Mouse (Mus musculus): Measurements from ENCODE around the gene Uts2.
"Not testable (repeated sequence)": the region's sequence is repeated elsewhere in the genome, so short reads cannot be mapped to it uniquely, and the experiment has no call there.

Uts2 gene

DNA sequence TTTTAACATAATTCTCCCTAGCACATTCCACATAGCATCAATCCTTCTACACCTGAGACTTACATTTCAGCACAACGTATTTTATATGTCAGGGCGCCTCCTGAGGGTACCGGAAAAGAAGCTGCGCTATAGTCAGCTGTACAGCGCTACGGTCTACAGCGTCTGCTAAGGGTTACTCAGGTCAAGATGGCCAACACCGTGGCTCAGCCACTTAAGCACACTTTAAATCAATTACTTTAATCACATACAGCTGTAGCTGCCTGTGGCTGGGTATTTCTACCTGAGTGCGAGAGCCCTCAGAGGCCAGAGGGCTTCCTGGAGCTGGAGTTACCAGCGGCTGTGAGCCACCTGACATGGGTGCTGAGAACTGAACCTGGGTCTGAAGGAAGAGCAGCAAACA is 19.0 kb downstream of the Uts2 start:
- in situ Hi-C loops (cut with MboI), result no loop called here

DNA sequence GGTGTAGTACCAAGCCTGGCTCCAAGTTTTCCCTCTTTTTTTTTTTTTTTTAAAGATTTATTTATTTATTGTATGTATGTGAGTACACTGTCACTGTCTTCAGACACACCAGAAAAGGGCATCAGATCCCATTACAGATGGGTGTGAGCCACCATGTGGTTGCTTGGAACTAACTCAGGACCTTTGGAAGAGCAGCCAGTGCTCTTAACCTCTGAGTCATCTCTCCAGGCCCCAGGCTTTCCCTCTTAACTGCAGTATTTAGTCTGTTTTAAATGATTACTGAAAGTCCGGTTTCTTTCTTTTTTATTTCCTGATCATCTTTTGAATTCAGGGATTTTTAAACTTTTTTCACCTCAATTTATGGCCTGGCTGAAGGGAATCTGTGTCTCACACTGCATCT is 20.5 kb downstream of the Uts2 start:
- in situ Hi-C loops (cut with MboI), result not testable (repeated sequence)

DNA sequence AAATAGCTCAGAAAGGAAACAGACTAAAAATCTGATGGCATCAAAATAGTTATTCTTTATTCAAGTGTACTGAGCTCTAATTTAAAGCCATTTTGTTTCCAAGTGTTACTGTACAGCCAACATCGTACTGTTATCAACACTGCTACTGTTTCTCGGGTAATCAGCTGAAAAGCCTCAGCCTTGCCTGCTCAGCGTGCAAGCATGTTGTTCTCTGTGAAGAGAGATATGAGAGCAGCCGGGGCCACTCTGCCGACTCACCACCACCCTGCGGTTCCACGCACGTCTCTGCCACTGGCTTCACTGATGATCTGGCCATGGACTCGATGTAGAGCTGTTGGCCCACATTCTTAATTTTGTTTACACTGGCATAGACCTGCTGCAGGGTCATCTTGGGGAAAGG is 27.3 kb downstream of the Uts2 start:
- in situ Hi-C loops (cut with MboI), result no loop called here

GRCm38 (mm10) chr4:151027001-151027400 is 30.1 kb downstream of the Uts2 start:
- in situ Hi-C loops (cut with MboI), result no loop called here

DNA sequence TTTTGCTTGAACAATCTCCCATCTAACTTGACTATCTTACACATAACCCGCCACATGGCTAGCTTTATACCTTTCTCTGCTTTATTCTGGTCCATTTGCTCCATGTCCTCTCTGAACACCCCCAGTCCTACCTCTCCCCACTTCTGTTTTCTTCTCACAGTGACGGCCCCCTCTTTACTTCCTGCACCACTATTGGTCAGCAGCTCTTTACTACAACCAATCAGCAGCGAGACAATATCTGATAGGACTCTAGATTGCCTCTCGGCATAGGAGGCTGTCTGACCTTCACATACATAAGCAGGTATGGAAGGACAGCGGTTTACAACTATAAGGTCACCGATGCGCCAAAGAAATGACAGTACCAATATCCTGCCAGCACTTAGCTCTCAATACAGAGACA is 39.6 kb downstream of the Uts2 start:
- in situ Hi-C loops (cut with MboI), result no loop called here

DNA sequence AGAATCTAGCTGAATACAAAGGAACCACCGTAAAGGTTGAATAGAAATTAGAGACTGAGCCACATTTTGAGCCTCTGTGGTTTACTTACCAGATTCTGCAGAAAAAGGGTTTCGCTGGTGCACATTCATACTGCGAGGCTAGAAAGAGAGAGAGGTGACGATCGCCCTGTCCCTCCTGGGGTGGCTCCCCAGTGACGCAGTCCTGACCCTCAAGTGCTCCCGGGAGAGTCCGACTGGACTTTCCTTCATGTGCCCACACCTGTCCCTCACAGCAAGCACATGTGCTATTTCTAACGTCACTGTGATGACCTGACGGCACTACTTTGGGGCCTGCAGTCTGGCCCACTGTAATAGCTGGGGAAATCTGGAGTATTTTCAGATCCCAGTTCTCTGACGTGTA is 40.9 kb downstream of the Uts2 start:
- in situ Hi-C loops (cut with MboI), result no loop called here

GRCm38 (mm10) chr4:151041506-151041905 is 44.6 kb downstream of the Uts2 start:
- in situ Hi-C loops (cut with MboI), result no loop called here

- in situ Hi-C loops (cut with MboI), result no loop called here
Measured at GRCm38 (mm10) chr4:151043281-151043680, 46.4 kb downstream of the Uts2 start.

- in situ Hi-C loops (cut with MboI), result no loop called here
Measured at GRCm38 (mm10) chr4:151044037-151044943, 47.4 kb downstream of the Uts2 start, which contains the start of gene Per3. TSS of gene Per3 (minus strand) at chr4:151044665.

- in situ Hi-C loops (cut with MboI), result no loop called here
Measured at GRCm38 (mm10) chr4:151044944-151045570, 48.2 kb downstream of the Uts2 start.

- in situ Hi-C loops (cut with MboI), result no loop called here
Measured at GRCm38 (mm10) chr4:151046524-151046923, 49.6 kb downstream of the Uts2 start.

DNA sequence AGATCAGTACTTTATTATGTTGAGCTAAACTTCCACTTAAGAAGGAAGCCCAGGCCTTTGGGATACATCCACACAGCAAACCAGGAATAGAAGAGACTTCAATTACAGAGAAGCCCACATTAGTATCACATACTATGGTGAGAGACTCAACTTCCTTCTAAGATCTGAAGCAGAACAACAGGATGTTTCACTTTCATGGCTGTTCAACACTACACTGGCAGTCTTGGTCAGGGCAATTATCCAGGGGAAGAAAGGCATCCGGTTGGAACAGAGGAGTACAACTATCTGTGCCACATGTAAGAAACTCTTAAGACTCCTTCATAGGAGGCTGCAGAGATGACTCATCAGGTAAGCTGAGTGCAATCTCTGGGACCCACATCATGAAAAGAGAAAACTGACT is 54.3 kb downstream of the Uts2 start:
- in situ Hi-C loops (cut with MboI), result no loop called here
